Mouse (Mus musculus): ENCODE data around the gene Gm42957. TPM values are rescaled to one million over a fixed set of nuclear protein-coding genes. Genes with fewer than 3 reads are reported as not detected.
A peak's percentile ranks its signal among the peaks of the same experiment; 100 is the strongest.

Gene Gm42957
- total and polyA plus RNA-seq, 2 experiments from 2014 or later = 0.05 to 0.44 TPM

- Histone ChIP-seq H3K9me3 (ENCODE audit: low read length) (no peaks in the 10 kb centered on the region), H3K4me3 (ENCODE audit: low read depth, low read length) (no peak overlapping the region), H3K4me2 (ENCODE audit: low read depth, low read length, poor library complexity, severe bottlenecking) (no peak overlapping the region), H3K27me3 (ENCODE audit: insufficient read depth, low read length) (no peaks in the 10 kb centered on the region), H3K27ac (ENCODE audit: low read depth, low read length) (no peak overlapping the region), H3K36me3 (ENCODE audit: insufficient read depth, low read length) (no peaks in the 10 kb centered on the region), H3K4me1 (ENCODE audit: insufficient read depth, low read length) (peaks cover 5% of the 10 kb centered on the region; the same call in 1 of the 2 replicates), H3K9ac (replicated peaks; ENCODE audit: low read length, poor library complexity, severe bottlenecking) (no peak overlapping the region)
- WGBS = 93% methylated on average over 5 of the region's 5 CpGs
- DNase-seq (ENCODE audit: low spot score) (no peak), ATAC-seq (ENCODE audit: low FRiP score) (no peak)
- TF ChIP-seq CTCF (IDR thresholded peaks at IDR 0.05) = no peak
Measured at GRCm38 (mm10) chr3:96666916-96667315, 31.6 kb downstream of the Gm42957 start.

DNA sequence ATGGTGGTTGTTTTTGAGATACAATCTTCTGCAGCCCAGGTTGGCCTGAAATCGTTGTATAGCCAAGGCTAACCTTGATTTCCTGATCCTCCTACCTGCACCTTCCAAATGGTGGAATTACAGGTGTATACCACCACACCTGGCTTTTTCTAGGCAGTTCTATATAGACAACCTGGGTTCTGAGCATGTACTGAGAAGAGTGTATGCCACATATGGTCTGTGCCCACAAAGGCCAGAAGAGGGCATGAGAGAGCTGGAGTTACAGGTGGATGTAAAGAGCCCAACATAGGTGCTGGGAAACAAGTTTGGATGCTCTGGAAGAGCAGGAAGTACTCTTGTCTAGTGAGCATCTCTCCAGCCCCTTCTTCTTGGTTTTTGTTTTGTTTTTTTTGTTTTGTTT lies 32.0 kb downstream of the Gm42957 start:
- H3K27me3 ChIP-seq (ENCODE audit: insufficient read depth, low read length) = no peaks in the 10 kb centered on the region
- ATAC-seq (ENCODE audit: low FRiP score) = no peak
- no peak for DNase-seq (ENCODE audit: low spot score)
- no peaks in the 10 kb centered on the region for H3K36me3 ChIP-seq (ENCODE audit: insufficient read depth, low read length)
- H3K27ac ChIP-seq (ENCODE audit: low read depth, low read length) = no peak overlapping the region
- no peaks in the 10 kb centered on the region for H3K9me3 ChIP-seq (ENCODE audit: low read length)
- no peak overlapping the region for H3K4me2 ChIP-seq (ENCODE audit: low read depth, low read length, poor library complexity, severe bottlenecking)
- no peak overlapping the region for H3K9ac ChIP-seq (replicated peaks; ENCODE audit: low read length, poor library complexity, severe bottlenecking)
- H3K4me1 ChIP-seq (ENCODE audit: insufficient read depth, low read length) = peaks cover 5% of the 10 kb centered on the region; the same call in 1 of the 2 replicates
- TF ChIP-seq CTCF (IDR thresholded peaks at IDR 0.05) = peak; percentile 53
- no peak overlapping the region for H3K4me3 ChIP-seq (ENCODE audit: low read depth, low read length)
- 42% methylated on average over 1 of the region's 1 CpGs for WGBS

GRCm38 (mm10) chr3:96668424-96669067 lies 33.3 kb downstream of the Gm42957 start:
- DNase-seq (ENCODE audit: low spot score) (no peak), ATAC-seq (ENCODE audit: low FRiP score) (no peak)
- Histone ChIP-seq H3K27me3 (ENCODE audit: insufficient read depth, low read length) (no peaks in the 10 kb centered on the region), H3K36me3 (ENCODE audit: insufficient read depth, low read length) (no peaks in the 10 kb centered on the region), H3K27ac (ENCODE audit: low read depth, low read length) (no peak overlapping the region), H3K4me2 (ENCODE audit: low read depth, low read length, poor library complexity, severe bottlenecking) (no peak overlapping the region), H3K4me1 (ENCODE audit: insufficient read depth, low read length) (no peaks in the 10 kb centered on the region), H3K9ac (replicated peaks; ENCODE audit: low read length, poor library complexity, severe bottlenecking) (no peak overlapping the region), H3K9me3 (ENCODE audit: low read length) (no peaks in the 10 kb centered on the region), H3K4me3 (ENCODE audit: low read depth, low read length) (no peak overlapping the region)
- WGBS = 98% methylated on average over 5 of the region's 5 CpGs
- no peak for TF ChIP-seq CTCF (IDR thresholded peaks at IDR 0.05)

DNA sequence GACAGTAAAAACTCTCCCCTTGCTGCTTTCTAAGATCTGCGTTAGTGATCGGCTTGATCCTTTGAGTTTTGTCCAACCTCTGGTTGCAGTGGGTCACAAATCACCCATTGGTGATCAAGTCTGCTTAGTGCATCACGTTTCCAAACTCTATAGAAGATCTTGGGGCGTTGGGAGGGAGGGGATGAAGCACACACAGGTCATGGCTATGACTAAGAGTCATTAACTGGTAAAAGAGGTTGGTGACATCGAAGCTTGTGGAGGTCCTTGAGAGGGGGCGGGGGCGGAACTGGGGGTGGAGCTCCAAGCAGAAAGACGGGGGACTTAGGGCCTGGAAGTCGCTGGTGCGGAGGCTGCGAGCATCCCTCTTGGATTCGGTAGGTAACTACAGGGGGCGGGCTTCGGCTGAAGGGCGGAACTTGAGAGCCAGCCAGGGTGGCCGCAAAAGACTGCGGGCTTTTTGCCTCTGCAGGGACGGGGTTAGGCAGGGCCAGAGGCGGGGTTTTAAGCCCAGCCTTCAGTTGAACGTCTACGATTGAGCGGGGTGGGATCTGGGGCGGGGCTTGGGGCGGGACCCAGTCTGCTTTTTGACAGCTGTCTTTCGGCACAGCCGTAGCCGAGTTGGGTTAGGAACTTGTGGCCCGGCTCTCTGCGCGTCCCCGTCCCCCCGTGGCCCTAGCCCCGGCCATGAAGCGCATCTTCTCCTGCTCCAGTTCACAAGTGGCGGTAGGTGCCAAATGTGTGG lies 34.6 kb downstream of the Gm42957 start, which contains the start of gene Ankrd35:
Ankrd35 (plus strand) TSS at position 405 of the 742 bp plus-strand sequence.
- Histone ChIP-seq H3K27ac (ENCODE audit: low read depth, low read length) (no peak within 1 kb of the TSS), H3K4me1 (ENCODE audit: insufficient read depth, low read length) (no peaks in the 10 kb centered on the region), H3K27me3 (ENCODE audit: insufficient read depth, low read length) (no peaks in the 10 kb centered on the region), H3K9ac (replicated peaks; ENCODE audit: low read length, poor library complexity, severe bottlenecking) (peak within 1 kb of the TSS; percentile 50), H3K9me3 (ENCODE audit: low read length) (no peaks in the 10 kb centered on the region), H3K36me3 (ENCODE audit: insufficient read depth, low read length) (no peaks in the 10 kb centered on the region), H3K4me3 (ENCODE audit: low read depth, low read length) (peak within 1 kb of the TSS; percentile 43), H3K4me2 (ENCODE audit: low read depth, low read length, poor library complexity, severe bottlenecking) (peak within 1 kb of the TSS; percentile 91)
- 4% methylated on average over 35 of the region's 35 CpGs for WGBS
- peak; percentile 54 for TF ChIP-seq CTCF (IDR thresholded peaks at IDR 0.05)
- ATAC-seq (ENCODE audit: low FRiP score) (peak; percentile 87), DNase-seq (ENCODE audit: low spot score) (peak; percentile 87)

GRCm38 (mm10) chr3:96671519-96671918 lies 36.2 kb downstream of the Gm42957 start:
- Histone ChIP-seq H3K36me3 (ENCODE audit: insufficient read depth, low read length) (no peaks in the 10 kb centered on the region), H3K9ac (replicated peaks; ENCODE audit: low read length, poor library complexity, severe bottlenecking) (no peak overlapping the region), H3K4me1 (ENCODE audit: insufficient read depth, low read length) (no peaks in the 10 kb centered on the region), H3K9me3 (ENCODE audit: low read length) (no peaks in the 10 kb centered on the region), H3K27ac (ENCODE audit: low read depth, low read length) (no peak overlapping the region), H3K4me2 (ENCODE audit: low read depth, low read length, poor library complexity, severe bottlenecking) (no peak overlapping the region), H3K4me3 (ENCODE audit: low read depth, low read length) (no peak overlapping the region), H3K27me3 (ENCODE audit: insufficient read depth, low read length) (no peaks in the 10 kb centered on the region)
- DNase-seq (ENCODE audit: low spot score) (no peak), ATAC-seq (ENCODE audit: low FRiP score) (no peak)
- TF ChIP-seq CTCF (IDR thresholded peaks at IDR 0.05) = no peak
- 98% methylated on average over 5 of the region's 5 CpGs for WGBS

GRCm38 (mm10) chr3:96673514-96673913 lies 38.2 kb downstream of the Gm42957 start:
- no peaks in the 10 kb centered on the region for H3K9me3 ChIP-seq (ENCODE audit: low read length)
- ATAC-seq (ENCODE audit: low FRiP score) = no peak
- 70% methylated on average over 4 of the region's 4 CpGs for WGBS
- no peaks in the 10 kb centered on the region for H3K27me3 ChIP-seq (ENCODE audit: insufficient read depth, low read length)
- TF ChIP-seq CTCF (IDR thresholded peaks at IDR 0.05) = no peak
- no peak overlapping the region for H3K4me2 ChIP-seq (ENCODE audit: low read depth, low read length, poor library complexity, severe bottlenecking)
- no peaks in the 10 kb centered on the region for H3K36me3 ChIP-seq (ENCODE audit: insufficient read depth, low read length)
- H3K27ac ChIP-seq (ENCODE audit: low read depth, low read length) = no peak overlapping the region
- no peak for DNase-seq (ENCODE audit: low spot score)
- H3K4me3 ChIP-seq (ENCODE audit: low read depth, low read length) = no peak overlapping the region
- H3K4me1 ChIP-seq (ENCODE audit: insufficient read depth, low read length) = no peaks in the 10 kb centered on the region
- H3K9ac ChIP-seq (replicated peaks; ENCODE audit: low read length, poor library complexity, severe bottlenecking) = no peak overlapping the region
